8 mouse cellular contexts compared by ENCODE assay signal in genomic region chr3:96559911-96560850, GRCm38 (mm10). TPM values are rescaled to one million over a fixed set of nuclear protein-coding genes. Genes with fewer than 3 reads are reported as not detected.
DNase-seq lines count a peak whose midpoint lies in the region; ATAC-seq lines count a peak whose summit lies in the region.

No protein-coding gene starts in this region.

- peak; percentile 54 for DNase-seq in B cell, adult 2 months
- peak; percentile 74 for DNase-seq in adipocyte (ENCODE audit: low spot score)
- DNase-seq in splenic B cell, adult 2 months (ENCODE audit: low read depth, low spot score), result peak; percentile 34
- no peak for DNase-seq in yolk sac, embryonic 10.5 days (ENCODE audit: low spot score)
- DNase-seq in ovary, postnatal 14 days (ENCODE audit: low spot score), result no peak
- no peak for DNase-seq in frontal cortex, postnatal 36 days (ENCODE audit: low spot score in 2 of 2)

- H3K4me2 ChIP-seq in heart, embryonic 15.5 days, result peak overlapping the region; percentile 66
- H3K4me2 ChIP-seq in limb, embryonic 13.5 days (replicated peaks), result peak overlapping the region; percentile 86

- H3K36me3 ChIP-seq in heart, embryonic 15.5 days, result peaks cover 20% of the 10 kb centered on the region
- H3K36me3 ChIP-seq in limb, embryonic 13.5 days, result peaks cover 26% of the 10 kb centered on the region
- peaks cover 22% of the 10 kb centered on the region for H3K36me3 ChIP-seq in splenic B cell, adult 2 months (ENCODE audit: control insufficient read depth, insufficient read depth, low read length, poor library complexity, severe bottlenecking)

- no peak for ATAC-seq in heart, embryonic 15.5 days (replicated peaks; ENCODE audit: insufficient number of reproducible peaks, insufficient read depth, low FRiP score, low read depth)
- ATAC-seq in limb, embryonic 13.5 days (ENCODE audit: low FRiP score, low read depth), result no peak

- H3K27me3 ChIP-seq in heart, embryonic 15.5 days, result no peaks in the 10 kb centered on the region
- H3K27me3 ChIP-seq in limb, embryonic 13.5 days, result no peaks in the 10 kb centered on the region
- no peaks in the 10 kb centered on the region for H3K27me3 ChIP-seq in splenic B cell, adult 2 months (ENCODE audit: control insufficient read depth, insufficient read depth, low read length, poor library complexity, severe bottlenecking)

- no peaks in the 10 kb centered on the region for H3K9me3 ChIP-seq in heart, embryonic 15.5 days (replicated peaks)
- H3K9me3 ChIP-seq in limb, embryonic 13.5 days, result no peaks in the 10 kb centered on the region

- peak overlapping the region; percentile 90 for H3K9ac ChIP-seq in heart, embryonic 15.5 days
- peak overlapping the region; percentile 91 for H3K9ac ChIP-seq in limb, embryonic 13.5 days

- 36% methylated on average over 23 of the region's 23 CpGs for WGBS in heart, embryonic 15.5 days
- 88% methylated on average over 23 of the region's 23 CpGs for WGBS in limb, embryonic 13.5 days

- peaks cover 37% of the 10 kb centered on the region for H3K4me1 ChIP-seq in heart, embryonic 15.5 days (replicated peaks)
- H3K4me1 ChIP-seq in limb, embryonic 13.5 days, result peaks cover 58% of the 10 kb centered on the region

- peak overlapping the region; percentile 96 for H3K27ac ChIP-seq in heart, embryonic 15.5 days
- H3K27ac ChIP-seq in limb, embryonic 13.5 days, result no peak overlapping the region

- H3K4me3 ChIP-seq in heart, embryonic 15.5 days, result peak overlapping the region; percentile 73
- H3K4me3 ChIP-seq in limb, embryonic 13.5 days, result peak overlapping the region; percentile 62

RNA-seq across cellular contexts. Expression of gene Txnip, which starts 2.4 kb away (rescaled TPM):
- 206 and 208 TPM in 2 replicates for polyA plus RNA-seq in heart, embryonic 15.5 days (2015; fragmentation: Nextera tagmentation; extraction: Ambion mirVana)
- 103 and 105 TPM in 2 replicates for polyA plus RNA-seq in limb, embryonic 13.5 days (2015; fragmentation: Nextera tagmentation; extraction: Ambion mirVana)

RNA-seq across cellular contexts. Expression of gene Gm16253, which starts 16.6 kb away (rescaled TPM):
- polyA plus RNA-seq in heart, embryonic 15.5 days (2015; fragmentation: Nextera tagmentation; extraction: Ambion mirVana), result 1.3 and 1.6 TPM in 2 replicates
- polyA plus RNA-seq in limb, embryonic 13.5 days (2015; fragmentation: Nextera tagmentation; extraction: Ambion mirVana), result 1.3 and 1.5 TPM in 2 replicates

RNA-seq across cellular contexts. Expression of gene Polr3gl, which starts 33.8 kb away (rescaled TPM):
- 34.8 and 38.3 TPM in 2 replicates for polyA plus RNA-seq in heart, embryonic 15.5 days (2015; fragmentation: Nextera tagmentation; extraction: Ambion mirVana)
- polyA plus RNA-seq in limb, embryonic 13.5 days (2015; fragmentation: Nextera tagmentation; extraction: Ambion mirVana), result 48.8 and 55.6 TPM in 2 replicates

RNA-seq across cellular contexts. Expression of gene Hfe2, which starts 35.2 kb away (rescaled TPM):
- 7.9 and 8.0 TPM in 2 replicates for polyA plus RNA-seq in heart, embryonic 15.5 days (2015; fragmentation: Nextera tagmentation; extraction: Ambion mirVana)
- 10.3 and 10.6 TPM in 2 replicates for polyA plus RNA-seq in limb, embryonic 13.5 days (2015; fragmentation: Nextera tagmentation; extraction: Ambion mirVana)

RNA-seq across cellular contexts. Expression of gene Ankrd34a, which starts 36.3 kb away (rescaled TPM):
- 6.7 TPM in 2 replicates for polyA plus RNA-seq in heart, embryonic 15.5 days (2015; fragmentation: Nextera tagmentation; extraction: Ambion mirVana)
- polyA plus RNA-seq in limb, embryonic 13.5 days (2015; fragmentation: Nextera tagmentation; extraction: Ambion mirVana), result 3.0 and 3.1 TPM in 2 replicates

Comparison
In these comparisons a context has a peak if more than half of its experiments do, and no peak if none do; other contexts are left out.
1. DNase-seq: peak in B cell, adult 2 months (2 of 2), adipocyte (single experiment) and splenic B cell, adult 2 months (single experiment); none in yolk sac, embryonic 10.5 days (single experiment), ovary, postnatal 14 days (single experiment) and frontal cortex, postnatal 36 days (0 of 2).